Mouse (Mus musculus) thymus, adult 2 months (tissue): ENCODE measurements around the gene Necap1.

ENCODE experiments used
- CTCF ChIP-seq: fragments of 200-500 bp; IDR thresholded peaks from 2 replicates; pipeline ENCODE4 v1.5.1; 2012; ENCODE audit warnings: mild to moderate bottlenecking, control low read depth, low read length, moderate library complexity, borderline replicate concordance; ENCODE audit not compliant: control insufficient read depth, poor library complexity, insufficient read depth; ENCODE audit errors: extremely low read depth
- POLR2A ChIP-seq: fragments of 200-500 bp; IDR thresholded peaks from 2 replicates; pipeline ENCODE4 v1.6.1; 2012; ENCODE audit warnings: mild to moderate bottlenecking, low read length, control low read depth, moderate library complexity; ENCODE audit not compliant: control insufficient read depth, poor library complexity, insufficient read depth; ENCODE audit errors: extremely low read depth

GRCm38 (mm10) chr6:122892442-122893049, 18.3 kb downstream of the Necap1 start:
- TF ChIP-seq CTCF (no peak), POLR2A (no peak)
